Mouse (Mus musculus): ENCODE measurements at regions not wholly inside any gene's neighbourhood (a gene's known extent, or its start where the extent isn't known, plus 50 kb on each side); places are given as distances from the start of the nearest gene placed in this dataset.

- DNase-seq: no peak
Observed at GRCm38 (mm10) chr4:84037535-84037934, 512.2 kb downstream of the Ccdc171 start.

GRCm38 (mm10) chr4:84050243-84050642 is 524.9 kb downstream of the Ccdc171 start:
- DNase-seq: no peak

GRCm38 (mm10) chr4:84056863-84057502 is 531.6 kb downstream of the Ccdc171 start:
- DNase-seq: no peak

GRCm38 (mm10) chr4:84060187-84060586 is 534.8 kb downstream of the Ccdc171 start:
- DNase-seq: no peak

- DNase-seq: no peak
Observed at GRCm38 (mm10) chr4:84063755-84064154, 538.4 kb downstream of the Ccdc171 start.

GRCm38 (mm10) chr4:84064614-84065456 is 539.5 kb downstream of the Ccdc171 start:
- DNase-seq: peak; percentile 56

- DNase-seq: no peak
Observed at GRCm38 (mm10) chr4:84065457-84066124, 540.2 kb downstream of the Ccdc171 start.

- DNase-seq: no peak
Observed at GRCm38 (mm10) chr4:84067931-84068575, 542.7 kb downstream of the Ccdc171 start.

GRCm38 (mm10) chr4:84068947-84069663 is 543.8 kb downstream of the Ccdc171 start:
- DNase-seq: no peak

- DNase-seq: no peak
Observed at GRCm38 (mm10) chr4:84069681-84070080, 544.3 kb downstream of the Ccdc171 start.

GRCm38 (mm10) chr4:84070089-84070488 is 544.7 kb downstream of the Ccdc171 start:
- no peak for DNase-seq

GRCm38 (mm10) chr4:84072096-84072495 is 546.8 kb downstream of the Ccdc171 start:
- DNase-seq: no peak

- DNase-seq: no peak
Observed at GRCm38 (mm10) chr4:84076526-84076925, 551.2 kb downstream of the Ccdc171 start.

- DNase-seq: no peak
Observed at GRCm38 (mm10) chr4:84079516-84079915, 554.2 kb downstream of the Ccdc171 start.

- DNase-seq: no peak
Observed at GRCm38 (mm10) chr4:84081518-84081917, 556.2 kb downstream of the Ccdc171 start.

GRCm38 (mm10) chr4:84088166-84088565 is 562.8 kb downstream of the Ccdc171 start:
- no peak for DNase-seq

- no peak for DNase-seq
Observed at GRCm38 (mm10) chr4:84092509-84092908, 567.2 kb downstream of the Ccdc171 start.

- no peak for DNase-seq
Observed at GRCm38 (mm10) chr4:84095237-84095636, 569.9 kb downstream of the Ccdc171 start.

- DNase-seq: no peak
Observed at GRCm38 (mm10) chr4:84096081-84096480, 570.7 kb downstream of the Ccdc171 start.

- DNase-seq: no peak
Observed at GRCm38 (mm10) chr4:84099071-84099470, 573.7 kb downstream of the Ccdc171 start.

- DNase-seq: no peak
Observed at GRCm38 (mm10) chr4:84101923-84102322, 573.2 kb downstream of the Bnc2 start.

- DNase-seq: no peak
Observed at GRCm38 (mm10) chr4:84102736-84103135, 572.3 kb downstream of the Bnc2 start.

GRCm38 (mm10) chr4:84108592-84108991 is 566.5 kb downstream of the Bnc2 start:
- DNase-seq: no peak
